Mouse (Mus musculus): ENCODE measurements around the gene Vps33b.

Vps33b gene

GRCm38 (mm10) chr7:80268897-80269750, at the start of gene Vps33b:
Gene Vps33b (plus strand): TSS chr7:80269649.
- DNase-seq (ENCODE audit: low spot score in 2 of 2) = peak; percentile 93 to 95

GRCm38 (mm10) chr7:80220237-80220797, 49.1 kb upstream of the Vps33b start:
- no peak for DNase-seq (ENCODE audit: low spot score in 2 of 2)

- DNase-seq (ENCODE audit: low spot score in 2 of 2) = no peak
Observed at GRCm38 (mm10) chr7:80221179-80221750, 48.2 kb upstream of the Vps33b start.

GRCm38 (mm10) chr7:80227065-80227464, 42.4 kb upstream of the Vps33b start:
- no peak for DNase-seq (ENCODE audit: low spot score in 2 of 2)

- no peak for DNase-seq (ENCODE audit: low spot score in 2 of 2)
Observed at GRCm38 (mm10) chr7:80230196-80230595, 39.3 kb upstream of the Vps33b start.

- DNase-seq (ENCODE audit: low spot score in 2 of 2) = no peak
Observed at GRCm38 (mm10) chr7:80231971-80232488, 37.4 kb upstream of the Vps33b start.

- peak; percentile 96 to 97 for DNase-seq (ENCODE audit: low spot score in 2 of 2)
Observed at GRCm38 (mm10) chr7:80232489-80233029, 36.9 kb upstream of the Vps33b start, which contains the start of the genes Cib1 and Gdpgp1. Gene Cib1 (minus strand): TSS chr7:80232813. Gene Gdpgp1 (plus strand): TSS chr7:80232865.

- DNase-seq (ENCODE audit: low spot score in 2 of 2) = no peak
Observed at GRCm38 (mm10) chr7:80233799-80234198, 35.6 kb upstream of the Vps33b start.

- DNase-seq (ENCODE audit: low spot score in 2 of 2) = no peak
Observed at GRCm38 (mm10) chr7:80238542-80238941, 30.9 kb upstream of the Vps33b start.

GRCm38 (mm10) chr7:80241661-80242060, 27.8 kb upstream of the Vps33b start:
- no peak for DNase-seq (ENCODE audit: low spot score in 2 of 2)

GRCm38 (mm10) chr7:80244851-80245250, 24.6 kb upstream of the Vps33b start:
- no peak for DNase-seq (ENCODE audit: low spot score in 2 of 2)

- DNase-seq (ENCODE audit: low spot score in 2 of 2) = peak; percentile 92 to 97
Observed at GRCm38 (mm10) chr7:80246148-80246721, 23.2 kb upstream of the Vps33b start, which contains the start of gene Ttll13. Gene Ttll13 (plus strand): TSS chr7:80246376.

GRCm38 (mm10) chr7:80246859-80247258, 22.6 kb upstream of the Vps33b start:
- no peak for DNase-seq (ENCODE audit: low spot score in 2 of 2)

- no peak for DNase-seq (ENCODE audit: low spot score in 2 of 2)
Observed at GRCm38 (mm10) chr7:80252437-80252836, 17.0 kb upstream of the Vps33b start.

- DNase-seq (ENCODE audit: low spot score in 2 of 2) = no peak
Observed at GRCm38 (mm10) chr7:80252886-80253285, 16.6 kb upstream of the Vps33b start.

- no peak for DNase-seq (ENCODE audit: low spot score in 2 of 2)
Observed at GRCm38 (mm10) chr7:80255981-80256380, 13.5 kb upstream of the Vps33b start.

- DNase-seq (ENCODE audit: low spot score in 2 of 2) = no peak
Observed at GRCm38 (mm10) chr7:80257706-80258105, 11.7 kb upstream of the Vps33b start.

- DNase-seq (ENCODE audit: low spot score in 2 of 2) = peak; percentile 82 to 86
Observed at GRCm38 (mm10) chr7:80260625-80261371, 8.7 kb upstream of the Vps33b start, which contains the start of gene Ngrn. Gene Ngrn (plus strand): TSS chr7:80261215.

GRCm38 (mm10) chr7:80261372-80261990, 8.0 kb upstream of the Vps33b start:
- no peak for DNase-seq (ENCODE audit: low spot score in 2 of 2)

- no peak for DNase-seq (ENCODE audit: low spot score in 2 of 2)
Observed at GRCm38 (mm10) chr7:80264606-80265005, 4.8 kb upstream of the Vps33b start.
